Mouse (Mus musculus): Measurements from ENCODE around the gene Plaur. TPM values are rescaled to one million over a fixed set of nuclear protein-coding genes. Genes with fewer than 3 reads are reported as not detected.
A peak's percentile ranks its signal among the peaks of the same experiment; 100 is the strongest.
"Not testable (repeated sequence)": the region's sequence is repeated elsewhere in the genome, so short reads cannot be mapped to it uniquely, and the experiment has no call there.

The Plaur gene
- total RNA-seq, 2 experiments from 2014 or later: 6.5 to 14.4 TPM

GRCm38 (mm10) chr7:24476856-24477255 is 14.6 kb downstream of the Plaur start:
- DNase-seq (ENCODE audit: low spot score in 2 of 2): no peak

DNA sequence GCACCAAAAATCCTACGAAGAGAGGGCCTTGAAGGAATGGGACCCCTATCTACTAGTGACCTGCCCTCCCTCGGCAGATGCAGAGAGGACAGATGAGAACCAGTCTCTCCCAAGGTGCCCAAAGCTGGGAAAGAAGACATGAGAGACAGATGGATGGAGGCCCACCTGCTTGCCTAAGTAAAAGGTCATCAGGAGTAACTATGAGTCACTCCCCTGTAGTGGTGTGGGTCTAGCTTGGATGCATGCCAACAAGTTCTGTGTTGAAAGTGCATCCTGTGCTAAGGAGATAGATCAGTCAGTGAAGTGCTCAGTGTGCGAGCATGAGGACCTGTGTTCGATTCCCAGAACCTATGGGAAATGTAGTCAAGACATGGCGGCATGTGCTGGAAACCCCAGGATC is 16.6 kb downstream of the Plaur start:
- DNase-seq (ENCODE audit: low spot score in 2 of 2): no peak

DNA sequence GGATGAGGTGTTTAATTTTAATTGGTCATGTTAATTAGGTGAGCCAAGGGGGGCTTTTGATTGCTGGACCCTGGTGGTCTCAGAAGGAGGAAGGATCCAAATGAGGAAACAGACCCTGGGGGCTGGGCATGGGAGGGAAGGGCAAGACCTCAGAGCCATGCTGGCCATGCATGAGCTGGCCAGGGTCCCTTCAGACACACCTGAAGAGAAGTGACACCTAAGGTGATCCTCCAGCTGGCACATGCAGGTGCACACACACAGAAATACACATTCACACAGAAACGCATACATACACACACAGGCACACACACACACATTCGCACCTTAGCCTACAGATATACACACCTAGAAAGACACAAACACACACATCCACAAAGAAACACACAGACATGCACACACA is 17.4 kb downstream of the Plaur start:
- DNase-seq (ENCODE audit: low spot score in 2 of 2): no peak

DNA sequence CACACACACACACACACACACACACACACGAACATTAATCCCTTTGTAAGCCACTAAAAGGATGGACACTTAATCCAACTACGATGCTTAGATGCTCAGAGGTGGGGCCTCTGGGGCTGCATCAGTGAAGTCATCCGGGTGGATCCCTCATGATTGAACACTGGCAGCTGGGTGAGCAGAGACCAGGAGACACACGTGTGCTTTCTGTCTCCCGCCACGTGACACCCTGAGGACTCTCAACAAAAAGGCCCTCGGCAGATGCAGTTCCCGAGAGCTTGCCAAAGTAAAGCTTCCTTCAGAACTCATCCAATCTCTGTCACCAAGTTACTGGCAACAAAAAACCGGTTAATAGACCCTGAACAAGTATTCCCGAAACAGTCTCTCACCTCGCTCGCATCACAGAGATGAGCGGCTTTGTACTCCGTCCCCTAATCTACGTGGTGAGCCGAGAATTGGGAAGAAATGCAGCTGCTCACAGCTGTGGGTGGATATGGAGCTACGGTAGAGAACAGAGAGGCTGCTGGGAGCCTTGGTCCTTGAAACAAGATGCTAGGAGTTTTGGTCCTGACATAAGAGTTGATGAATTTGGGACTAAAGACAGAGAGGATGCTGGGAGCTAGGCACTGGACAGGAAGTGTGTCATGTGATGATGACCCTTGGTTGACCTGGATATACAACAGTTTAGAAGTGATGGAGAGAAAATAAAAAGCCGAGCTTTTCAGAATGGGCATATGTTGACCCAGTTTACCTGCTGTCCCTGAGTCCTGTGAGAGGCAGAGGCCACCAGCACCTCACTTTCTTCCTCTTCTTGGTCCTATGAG is 18.0 kb downstream of the Plaur start:
- DNase-seq (ENCODE audit: low spot score in 2 of 2): no peak

DNA sequence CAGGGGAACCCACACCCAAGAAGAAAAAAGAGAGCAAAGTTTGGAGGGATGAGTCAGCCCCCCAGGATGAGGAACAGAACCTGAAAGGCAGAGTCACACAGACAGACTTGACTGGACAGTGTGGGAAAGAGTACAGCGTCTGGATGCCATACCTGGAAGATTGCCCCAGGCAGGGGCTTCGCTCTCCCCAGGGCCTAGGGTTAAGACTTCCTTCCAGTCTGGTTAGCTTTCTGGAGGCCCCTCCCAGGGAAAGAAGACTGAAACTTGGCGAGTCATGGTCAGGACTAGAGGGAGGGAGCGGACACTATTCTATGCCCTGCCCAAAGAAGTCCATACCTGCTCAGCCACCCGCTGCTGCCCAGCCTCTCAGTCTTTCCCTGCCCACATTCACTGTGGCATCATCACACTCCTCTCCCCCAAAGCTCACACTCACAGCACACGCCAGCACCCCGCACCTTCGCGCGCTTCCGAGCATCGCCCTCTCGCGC is 18.7 kb downstream of the Plaur start:
- no peak for DNase-seq (ENCODE audit: low spot score in 2 of 2)

- peak; percentile 82 to 85 for DNase-seq (ENCODE audit: low spot score in 2 of 2)
Measured at GRCm38 (mm10) chr7:24481474-24482207, 19.4 kb downstream of the Plaur start, which contains the start of gene Cadm4. TSS of gene Cadm4 (plus strand) at chr7:24482023.

GRCm38 (mm10) chr7:24482208-24483020 is 20.1 kb downstream of the Plaur start:
- no peak for DNase-seq (ENCODE audit: low spot score in 2 of 2)

- DNase-seq (ENCODE audit: low spot score in 2 of 2): not testable (repeated sequence)
Measured at GRCm38 (mm10) chr7:24483291-24483690, 21.0 kb downstream of the Plaur start.

DNA sequence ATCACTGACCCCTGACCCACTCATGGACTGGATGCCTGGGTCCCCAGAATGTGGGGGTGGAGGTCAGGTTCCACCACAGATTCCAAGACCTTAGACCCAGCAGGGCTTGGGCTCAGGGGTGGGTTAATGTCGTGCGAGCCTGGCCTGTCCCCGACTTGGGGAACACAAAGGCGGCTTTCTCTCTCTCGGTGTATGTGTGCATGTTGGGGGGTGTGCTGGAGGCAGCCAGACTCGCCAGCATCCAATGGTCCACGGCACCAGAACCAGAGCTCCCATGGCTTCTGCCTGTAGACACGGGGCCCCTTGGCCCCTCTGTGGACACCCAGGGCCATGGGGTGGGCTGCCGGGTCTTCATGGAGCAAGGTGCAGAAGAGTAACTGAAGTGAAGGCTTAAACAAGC is 23.2 kb downstream of the Plaur start:
- no peak for DNase-seq (ENCODE audit: low spot score in 2 of 2)

GRCm38 (mm10) chr7:24486654-24487130 is 24.4 kb downstream of the Plaur start:
- no peak for DNase-seq (ENCODE audit: low spot score in 2 of 2)

DNA sequence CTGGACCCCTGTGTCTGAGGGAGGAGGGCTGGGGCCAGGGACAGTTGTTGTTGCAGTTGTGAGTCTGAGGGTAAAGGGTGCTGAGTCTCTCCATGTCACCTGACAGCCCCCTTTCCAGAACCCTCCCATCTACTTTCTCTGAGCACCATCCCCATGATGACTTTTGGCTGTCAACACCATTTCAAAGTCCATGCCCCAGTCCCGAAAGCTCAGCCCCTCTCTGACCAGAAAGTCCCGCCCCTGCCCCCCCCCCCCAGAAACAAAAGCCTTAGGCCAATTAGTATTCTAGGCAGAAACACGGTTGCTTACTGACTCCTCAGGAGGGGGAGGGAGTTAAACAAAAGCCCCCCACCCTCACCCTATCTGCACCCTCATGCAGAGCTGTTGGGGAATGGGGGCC is 25.1 kb downstream of the Plaur start:
- DNase-seq (ENCODE audit: low spot score in 2 of 2): no peak

DNA sequence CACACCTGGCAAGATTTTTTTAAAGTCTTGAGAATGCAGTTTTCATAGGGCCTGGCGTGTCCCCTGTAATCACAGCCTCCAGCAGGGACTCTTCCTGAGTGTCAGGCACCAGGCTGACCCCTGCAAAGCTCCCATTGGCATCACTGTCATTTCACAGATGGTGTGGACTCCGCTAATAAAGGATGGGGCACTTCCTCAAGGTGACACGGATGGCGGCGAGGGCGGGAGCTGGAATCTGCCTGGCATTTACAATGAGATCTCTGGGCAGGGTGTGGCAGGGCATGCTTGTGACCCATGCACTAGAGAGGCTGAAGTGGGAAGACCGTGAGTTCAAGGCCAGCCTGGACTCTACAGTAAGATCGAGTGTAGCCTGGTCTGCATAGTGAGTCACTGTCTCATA is 26.0 kb downstream of the Plaur start:
- no peak for DNase-seq (ENCODE audit: low spot score in 2 of 2)

GRCm38 (mm10) chr7:24499856-24500577 is 37.7 kb downstream of the Plaur start:
- no peak for DNase-seq (ENCODE audit: low spot score in 2 of 2)

- no peak for DNase-seq (ENCODE audit: low spot score in 2 of 2)
Measured at GRCm38 (mm10) chr7:24500929-24501328, 38.6 kb downstream of the Plaur start.

- peak in 1 of 2 experiments; percentile 40 for DNase-seq (ENCODE audit: low spot score in 2 of 2)
Measured at GRCm38 (mm10) chr7:24501492-24501891, 39.2 kb downstream of the Plaur start.

- no peak for DNase-seq (ENCODE audit: low spot score in 2 of 2)
Measured at GRCm38 (mm10) chr7:24504004-24504403, 41.7 kb downstream of the Plaur start.

DNA sequence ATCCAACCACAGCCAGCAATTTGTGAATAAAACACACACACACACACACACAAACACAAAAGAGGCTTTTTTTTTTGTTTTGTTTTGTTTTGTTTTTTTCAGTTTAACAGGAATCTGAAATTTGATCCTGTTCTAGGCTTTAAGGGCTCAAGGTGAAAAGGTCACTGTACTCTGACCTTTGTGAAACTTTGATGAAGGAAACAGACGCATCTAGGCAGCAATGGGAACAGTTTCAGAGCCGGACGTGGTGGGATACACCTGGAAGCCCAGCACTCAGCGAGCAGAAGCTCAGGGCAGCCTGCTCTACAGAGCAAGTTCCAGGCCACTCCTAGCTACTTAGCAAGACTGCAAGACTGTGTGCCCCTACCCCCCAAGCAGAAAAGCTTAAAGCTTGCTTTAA is 42.6 kb downstream of the Plaur start:
- DNase-seq (ENCODE audit: low spot score in 2 of 2): no peak

DNA sequence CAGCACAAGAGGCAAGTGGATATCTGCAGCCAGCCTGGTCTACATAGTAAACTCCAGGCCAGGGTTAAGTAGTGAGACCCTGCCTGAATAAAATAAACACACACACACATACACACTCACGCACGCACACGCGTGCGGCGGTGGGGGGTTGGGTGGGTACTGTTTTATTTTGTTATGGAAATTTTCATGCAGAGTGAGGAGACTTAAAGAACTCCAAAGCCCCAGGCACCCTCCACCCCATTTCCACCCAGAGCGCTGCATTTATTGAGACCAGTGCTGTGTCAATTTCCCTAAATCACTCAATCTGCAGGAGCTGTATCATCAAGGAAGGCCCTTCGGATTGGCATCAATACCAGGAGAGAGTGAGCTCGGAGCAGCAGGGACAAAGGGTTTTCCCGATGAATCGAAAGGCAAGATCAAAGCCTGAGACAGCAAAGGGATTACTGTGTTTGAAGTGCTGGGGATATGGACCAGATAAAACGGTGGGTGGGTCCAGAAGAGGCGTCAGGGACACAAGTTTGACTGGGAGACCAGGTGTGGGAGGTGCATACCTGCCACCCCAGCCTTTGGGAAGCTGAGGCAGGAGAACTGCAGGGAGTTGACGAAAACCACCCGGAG is 43.3 kb downstream of the Plaur start:
- DNase-seq (ENCODE audit: low spot score in 2 of 2): no peak

- DNase-seq (ENCODE audit: low spot score in 2 of 2): no peak
Measured at GRCm38 (mm10) chr7:24506065-24506459, 43.8 kb downstream of the Plaur start.

GRCm38 (mm10) chr7:24506476-24506837 is 44.2 kb downstream of the Plaur start:
- DNase-seq (ENCODE audit: low spot score in 2 of 2): no peak

Measured in adrenal gland, adult 18-20 months (tissue).